Mouse (Mus musculus): ENCODE measurements at regions not wholly inside any gene's neighbourhood (a gene's known extent, or its start where the extent isn't known, plus 50 kb on each side); places are given as distances from the start of the nearest gene placed in this dataset.

DNA sequence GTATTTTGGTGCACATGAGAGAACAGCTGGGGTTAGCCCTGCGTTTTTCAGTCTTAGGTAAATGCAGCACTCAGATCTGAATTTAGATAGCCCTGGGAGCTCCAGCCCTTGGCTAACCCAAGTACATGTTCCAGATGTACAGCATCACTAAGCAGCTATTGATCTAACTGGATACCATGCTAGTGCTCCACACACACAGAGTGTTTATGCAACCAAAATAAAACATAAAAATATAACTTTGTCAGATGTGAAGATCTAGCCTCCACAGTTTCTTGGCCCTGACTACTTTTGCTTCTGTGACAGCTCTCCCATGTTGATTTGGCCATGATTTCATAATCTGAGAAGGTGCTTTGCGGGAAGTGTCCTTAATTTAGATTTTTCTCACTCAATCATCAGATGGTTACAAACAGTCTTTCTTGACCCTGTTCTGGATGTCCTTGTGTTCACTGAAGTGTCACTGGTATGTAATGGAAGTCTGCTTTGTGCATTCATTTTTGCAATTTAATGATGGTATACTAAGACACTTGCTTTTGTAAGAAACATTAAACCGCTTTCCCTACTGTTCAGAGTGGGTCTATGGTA lies 672.8 kb downstream of the Fat4 start:
- no peak overlapping the region for H3K4me2 ChIP-seq (ENCODE audit: low read depth)
- no peaks in the 10 kb centered on the region for H3K9me3 ChIP-seq (ENCODE audit: low read length)
- no peaks in the 10 kb centered on the region for H3K36me3 ChIP-seq (ENCODE audit: insufficient read depth)
- 90% methylated on average over 3 of the region's 3 CpGs for WGBS
- H3K9ac ChIP-seq, result no peak overlapping the region
- H3K27ac ChIP-seq (ENCODE audit: low read depth, low read length), result no peak overlapping the region
- no peak for DNase-seq
- no peaks in the 10 kb centered on the region for H3K27me3 ChIP-seq (ENCODE audit: insufficient read depth, low read length)
- ATAC-seq, result no peak
- no peak for TF ChIP-seq CTCF (IDR thresholded peaks at IDR 0.05; ENCODE audit: low read depth)
- no peaks in the 10 kb centered on the region for H3K4me1 ChIP-seq (ENCODE audit: insufficient read depth)
- H3K4me3 ChIP-seq (ENCODE audit: low read depth, low read length), result no peak overlapping the region

DNA sequence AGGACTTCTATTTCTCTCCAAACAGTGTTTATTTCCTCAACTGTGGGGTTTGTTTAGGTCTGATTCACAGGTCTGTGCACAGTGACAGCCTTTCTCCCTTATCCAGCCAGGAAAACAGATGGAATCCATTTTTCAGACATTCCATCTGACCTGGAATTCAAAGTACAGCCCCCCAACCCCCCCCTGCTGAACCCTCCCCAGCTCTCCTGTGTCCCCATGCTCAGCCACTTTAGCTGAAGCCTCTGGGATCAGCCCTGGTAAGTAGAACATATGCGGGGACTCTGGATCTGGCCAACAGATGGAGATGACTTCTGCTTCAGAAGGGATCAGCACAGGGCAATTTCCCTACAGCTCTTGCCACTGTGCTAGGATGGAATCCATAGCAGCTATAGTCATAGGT lies 674.2 kb downstream of the Fat4 start:
- Histone ChIP-seq H3K4me1 (ENCODE audit: insufficient read depth) (no peaks in the 10 kb centered on the region), H3K27me3 (ENCODE audit: insufficient read depth, low read length) (no peaks in the 10 kb centered on the region), H3K9me3 (ENCODE audit: low read length) (no peaks in the 10 kb centered on the region), H3K4me2 (ENCODE audit: low read depth) (no peak overlapping the region), H3K4me3 (ENCODE audit: low read depth, low read length) (no peak overlapping the region), H3K9ac (no peak overlapping the region), H3K27ac (ENCODE audit: low read depth, low read length) (no peak overlapping the region), H3K36me3 (ENCODE audit: insufficient read depth) (no peaks in the 10 kb centered on the region)
- no peak for TF ChIP-seq CTCF (IDR thresholded peaks at IDR 0.05; ENCODE audit: low read depth)
- 83% methylated on average over 1 of the region's 1 CpGs for WGBS
- ATAC-seq (no peak), DNase-seq (no peak)

GRCm38 (mm10) chr3:39571444-39572237 lies 684.9 kb downstream of the Fat4 start:
- Histone ChIP-seq H3K4me1 (ENCODE audit: insufficient read depth) (no peaks in the 10 kb centered on the region), H3K4me3 (ENCODE audit: low read depth, low read length) (no peak overlapping the region), H3K9ac (no peak overlapping the region), H3K27me3 (ENCODE audit: insufficient read depth, low read length) (no peaks in the 10 kb centered on the region), H3K9me3 (ENCODE audit: low read length) (no peaks in the 10 kb centered on the region), H3K4me2 (ENCODE audit: low read depth) (no peak overlapping the region), H3K36me3 (ENCODE audit: insufficient read depth) (no peaks in the 10 kb centered on the region), H3K27ac (ENCODE audit: low read depth, low read length) (no peak overlapping the region)
- 83% methylated on average over 5 of the region's 5 CpGs for WGBS
- TF ChIP-seq CTCF (IDR thresholded peaks at IDR 0.05; ENCODE audit: low read depth), result no peak
- DNase-seq (no peak), ATAC-seq (no peak)

GRCm38 (mm10) chr3:39575200-39575599 lies 688.5 kb downstream of the Fat4 start:
- no peak overlapping the region for H3K9ac ChIP-seq
- DNase-seq (no peak), ATAC-seq (no peak)
- no peak overlapping the region for H3K27ac ChIP-seq (ENCODE audit: low read depth, low read length)
- no peaks in the 10 kb centered on the region for H3K36me3 ChIP-seq (ENCODE audit: insufficient read depth)
- H3K4me2 ChIP-seq (ENCODE audit: low read depth), result no peak overlapping the region
- no peak overlapping the region for H3K4me3 ChIP-seq (ENCODE audit: low read depth, low read length)
- no peaks in the 10 kb centered on the region for H3K27me3 ChIP-seq (ENCODE audit: insufficient read depth, low read length)
- no peak for TF ChIP-seq CTCF (IDR thresholded peaks at IDR 0.05; ENCODE audit: low read depth)
- H3K9me3 ChIP-seq (ENCODE audit: low read length), result no peaks in the 10 kb centered on the region
- H3K4me1 ChIP-seq (ENCODE audit: insufficient read depth), result no peaks in the 10 kb centered on the region
- 84% methylated on average over 3 of the region's 3 CpGs for WGBS

DNA sequence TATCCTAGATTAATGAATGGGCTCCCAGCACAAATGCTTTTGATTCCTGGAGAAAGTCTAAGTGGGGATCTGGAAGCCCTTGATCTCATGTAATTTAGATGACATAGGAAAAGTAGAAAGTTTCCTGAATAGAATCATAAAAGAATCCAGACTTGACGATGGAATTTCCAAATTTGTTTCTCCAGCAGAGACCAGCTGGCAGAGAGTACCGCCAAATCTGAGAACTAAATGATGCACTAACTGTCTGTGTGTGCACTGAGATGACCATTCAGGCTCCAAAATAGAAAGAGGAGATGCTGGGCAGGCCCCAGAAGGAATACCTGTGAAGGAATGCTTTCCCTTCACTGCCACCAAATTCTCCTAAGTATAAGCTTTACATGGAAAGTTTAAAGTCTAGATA lies 704.6 kb downstream of the Fat4 start:
- peak; percentile 42 for DNase-seq
- H3K36me3 ChIP-seq (ENCODE audit: insufficient read depth), result no peaks in the 10 kb centered on the region
- H3K27ac ChIP-seq (ENCODE audit: low read depth, low read length), result no peak overlapping the region
- H3K4me2 ChIP-seq (ENCODE audit: low read depth), result no peak overlapping the region
- WGBS, result 39% methylated on average over 2 of the region's 2 CpGs
- H3K4me3 ChIP-seq (ENCODE audit: low read depth, low read length), result no peak overlapping the region
- ATAC-seq, result no peak
- no peaks in the 10 kb centered on the region for H3K27me3 ChIP-seq (ENCODE audit: insufficient read depth, low read length)
- TF ChIP-seq CTCF (IDR thresholded peaks at IDR 0.05; ENCODE audit: low read depth), result no peak
- no peak overlapping the region for H3K9ac ChIP-seq
- H3K9me3 ChIP-seq (ENCODE audit: low read length), result no peaks in the 10 kb centered on the region
- no peaks in the 10 kb centered on the region for H3K4me1 ChIP-seq (ENCODE audit: insufficient read depth)

- no peak overlapping the region for H3K4me2 ChIP-seq (ENCODE audit: low read depth)
- peak; percentile 75 for DNase-seq
- ATAC-seq, result peak; percentile 86
- no peak overlapping the region for H3K9ac ChIP-seq
- TF ChIP-seq CTCF (IDR thresholded peaks at IDR 0.05; ENCODE audit: low read depth), result no peak
- WGBS, result 50% methylated on average over 4 of the region's 4 CpGs
- no peaks in the 10 kb centered on the region for H3K4me1 ChIP-seq (ENCODE audit: insufficient read depth)
- no peaks in the 10 kb centered on the region for H3K9me3 ChIP-seq (ENCODE audit: low read length)
- no peaks in the 10 kb centered on the region for H3K27me3 ChIP-seq (ENCODE audit: insufficient read depth, low read length)
- no peaks in the 10 kb centered on the region for H3K36me3 ChIP-seq (ENCODE audit: insufficient read depth)
- no peak overlapping the region for H3K4me3 ChIP-seq (ENCODE audit: low read depth, low read length)
- H3K27ac ChIP-seq (ENCODE audit: low read depth, low read length), result no peak overlapping the region
These were observed 705.8 kb downstream of the Fat4 start for GRCm38 (mm10) chr3:39592349-39593117.

GRCm38 (mm10) chr3:39609937-39610336 lies 723.2 kb downstream of the Fat4 start:
- ATAC-seq (no peak), DNase-seq (peak; percentile 25)
- Histone ChIP-seq H3K27me3 (ENCODE audit: insufficient read depth, low read length) (no peaks in the 10 kb centered on the region), H3K4me3 (ENCODE audit: low read depth, low read length) (no peak overlapping the region), H3K4me2 (ENCODE audit: low read depth) (no peak overlapping the region), H3K9me3 (ENCODE audit: low read length) (no peaks in the 10 kb centered on the region), H3K9ac (no peak overlapping the region), H3K36me3 (ENCODE audit: insufficient read depth) (no peaks in the 10 kb centered on the region), H3K27ac (ENCODE audit: low read depth, low read length) (no peak overlapping the region), H3K4me1 (ENCODE audit: insufficient read depth) (no peaks in the 10 kb centered on the region)
- 37% methylated on average over 3 of the region's 3 CpGs for WGBS
- TF ChIP-seq CTCF (IDR thresholded peaks at IDR 0.05; ENCODE audit: low read depth), result no peak

Measured in forebrain, postnatal 0 days (tissue).